Mouse (Mus musculus) liver, adult (tissue): ENCODE results near the gene Mzf1.
A peak's percentile ranks its signal among the peaks of the same experiment; 100 is the strongest.

ENCODE experiments used
- GATA4 ChIP-seq: IDR thresholded peaks from 2 replicates; pipeline ENCODE4 v1.6.1; 2014; ENCODE audit warnings: mild to moderate bottlenecking, low read length; ENCODE audit not compliant: insufficient replicate concordance

Gene Mzf1

DNA sequence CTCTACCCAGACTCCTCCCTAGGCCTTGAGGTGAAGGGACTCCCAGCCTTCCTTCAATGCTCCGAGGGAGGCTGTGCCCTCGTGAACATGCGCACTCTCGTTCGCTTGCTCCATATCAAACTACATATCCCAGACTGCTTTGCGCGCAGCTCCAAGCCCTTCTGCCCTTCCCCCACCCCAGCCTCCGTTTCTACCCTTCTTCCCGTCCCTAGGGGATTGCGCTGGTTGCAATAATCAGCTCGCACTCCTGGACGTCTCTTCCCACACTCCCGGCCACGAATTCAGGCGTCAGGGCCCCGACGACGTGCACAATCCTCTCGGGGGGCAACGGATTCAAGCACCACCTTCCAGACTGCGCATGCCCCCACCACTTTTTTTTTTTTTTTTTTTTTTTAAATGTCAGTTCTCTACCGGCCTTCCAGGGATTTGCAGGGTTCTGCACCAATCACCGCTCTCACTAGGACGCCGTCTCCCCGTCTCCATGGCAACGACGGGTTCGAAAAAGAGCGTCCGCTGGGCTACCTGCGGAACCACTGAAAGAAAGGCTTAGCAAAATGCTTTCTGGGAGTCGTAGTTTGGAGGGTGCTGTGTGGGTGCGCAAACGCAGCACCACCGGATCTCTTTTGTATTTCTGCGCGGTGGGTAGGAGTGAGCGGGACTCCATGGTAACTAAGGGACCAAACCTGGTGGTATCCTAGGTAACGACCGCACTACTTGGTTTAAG is at the start of gene Mzf1:
TSS of gene Mzf1 (minus strand) at position 478 of the 724 bp plus-strand sequence.
- TF ChIP-seq GATA4 = peak; percentile 6; the same call in 1 of the 2 replicates

DNA sequence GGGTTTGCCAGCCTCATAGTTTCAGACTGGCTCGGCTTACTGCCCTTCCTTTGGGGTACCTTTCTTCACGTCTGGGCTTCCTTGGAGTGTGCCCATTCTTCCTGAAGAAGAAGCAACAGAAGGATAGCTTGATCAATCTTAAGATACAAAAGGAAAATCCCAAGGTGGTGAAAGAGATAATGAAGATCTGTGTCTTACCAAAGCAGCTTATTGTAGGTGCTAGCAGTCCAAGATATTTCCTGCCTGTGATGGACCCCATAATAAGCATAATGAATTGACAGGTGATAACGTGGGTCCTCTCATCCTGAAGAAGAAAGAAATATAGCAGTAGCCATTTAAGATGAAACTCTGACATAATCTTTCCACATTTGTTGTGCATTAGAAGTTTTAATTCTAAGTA is 40.5 kb upstream of the Mzf1 start, which contains the start of gene Vmn1r85:
TSS of gene Vmn1r85 (minus strand) at position 101 of the 400 bp plus-strand sequence.
- TF ChIP-seq GATA4 = no peak

DNA sequence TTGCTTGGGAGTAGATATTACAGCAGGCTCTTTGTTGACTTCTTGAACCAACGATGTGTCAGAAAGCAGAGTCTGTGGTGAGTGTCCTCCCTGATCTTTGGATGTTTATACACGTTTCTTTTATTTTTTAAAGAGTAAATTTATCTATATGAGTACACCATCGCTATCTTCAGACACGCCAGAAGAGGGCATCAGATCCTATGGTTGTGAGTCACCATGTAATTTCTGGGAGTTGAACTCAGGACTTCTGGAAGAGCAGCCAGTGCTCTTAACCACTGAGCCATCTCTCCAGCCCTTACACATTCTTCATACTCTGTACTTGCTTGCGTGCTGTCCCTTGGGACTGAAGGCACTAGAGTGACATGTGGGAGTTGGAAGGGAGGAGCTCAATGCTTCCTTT is 17.7 kb upstream of the Mzf1 start:
- TF ChIP-seq GATA4 = no peak

DNA sequence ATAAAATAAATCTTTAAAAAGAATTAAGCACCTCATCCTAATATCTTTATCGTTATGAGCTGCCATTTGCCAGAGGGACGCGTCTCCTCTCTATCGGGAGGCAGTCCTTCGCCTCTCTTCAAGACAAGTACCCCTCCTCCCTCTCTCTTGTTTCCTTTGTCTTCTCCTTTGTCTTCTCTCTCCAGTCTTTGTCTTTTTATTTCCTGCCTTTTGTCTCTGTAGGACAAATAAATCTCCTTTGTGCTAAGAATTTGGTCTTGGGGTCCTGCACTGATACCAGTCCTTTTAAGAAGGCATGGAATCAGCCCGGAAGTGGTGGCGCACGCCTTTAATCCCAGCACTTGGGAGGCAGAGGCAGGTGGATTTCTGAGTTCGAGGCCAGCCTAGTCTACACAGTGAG is 5.0 kb upstream of the Mzf1 start:
- no peak for TF ChIP-seq GATA4

DNA sequence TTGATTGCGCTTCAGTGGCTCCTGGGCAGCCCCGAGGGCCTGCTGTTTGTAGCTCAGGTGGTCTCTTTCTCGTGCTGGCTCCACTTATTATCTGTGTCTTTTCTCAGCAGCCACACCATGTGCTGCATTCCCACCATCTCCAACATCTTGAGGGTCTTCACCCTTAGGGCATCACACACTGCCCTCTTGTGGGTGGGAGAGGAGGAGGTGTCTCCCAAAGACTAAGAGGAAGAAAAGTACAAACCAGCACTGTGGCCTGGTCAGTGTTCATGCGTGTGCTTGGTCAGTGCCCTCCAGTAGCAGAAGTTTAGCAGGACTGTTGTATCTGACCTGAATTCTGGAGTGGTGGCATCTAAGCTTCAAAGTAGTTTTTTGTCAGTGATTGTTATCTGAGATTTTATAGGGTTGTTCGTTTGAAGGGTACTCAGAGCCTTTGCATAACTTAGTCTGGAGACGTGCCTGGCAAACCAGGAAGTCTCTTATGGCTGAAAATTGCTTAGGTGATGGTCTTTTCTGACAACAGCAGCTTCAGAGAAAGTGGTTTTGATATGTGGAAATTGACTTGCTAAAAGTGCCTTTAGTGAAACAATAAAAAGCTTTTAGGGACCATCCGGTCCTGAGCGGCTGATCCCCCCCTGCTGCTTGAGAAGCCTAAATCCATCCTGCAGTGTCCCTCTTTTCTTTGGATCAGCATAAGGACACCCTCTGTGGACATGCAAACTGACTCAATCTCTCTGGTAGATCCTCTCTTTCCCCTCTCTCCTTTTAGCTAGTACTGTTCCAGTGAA is 2.5 kb upstream of the Mzf1 start:
- TF ChIP-seq GATA4 = no peak

DNA sequence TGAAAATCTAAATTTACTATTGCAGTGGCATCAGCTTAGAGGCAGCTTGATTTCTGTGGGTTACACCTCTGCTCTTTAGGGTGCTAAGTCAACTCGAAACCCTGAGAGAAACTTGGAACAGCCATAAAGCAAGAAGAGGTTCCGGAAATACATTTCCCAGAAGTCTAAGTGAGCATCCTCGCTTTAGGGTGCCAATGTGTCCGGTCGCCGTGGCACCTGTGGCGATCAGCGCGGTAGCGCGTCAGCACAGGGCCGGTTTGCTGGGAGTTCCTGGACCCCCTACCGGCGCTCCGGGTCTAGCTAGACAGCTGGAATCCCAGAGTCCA is 640 bp downstream of the Mzf1 start:
- no peak for TF ChIP-seq GATA4

DNA sequence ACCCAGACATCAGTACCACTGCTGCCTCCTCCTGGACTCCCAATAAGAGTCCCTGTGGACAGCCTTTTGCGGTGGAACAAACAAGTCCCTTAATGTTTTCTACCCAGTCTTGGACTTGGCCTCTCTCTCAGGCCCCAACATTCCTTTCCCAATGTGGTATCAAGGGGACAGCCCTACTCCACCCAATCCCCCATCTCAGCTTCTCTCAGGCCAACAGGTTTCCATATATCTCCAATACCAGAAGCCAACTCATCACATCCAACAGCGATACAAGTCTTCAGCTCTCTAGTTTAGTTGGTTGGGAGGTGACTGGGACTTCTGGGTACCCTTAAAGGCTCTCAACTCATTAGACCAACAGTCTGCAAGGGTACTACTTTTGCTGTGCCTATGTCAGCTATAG is 1.1 kb downstream of the Mzf1 start:
- no peak for TF ChIP-seq GATA4

DNA sequence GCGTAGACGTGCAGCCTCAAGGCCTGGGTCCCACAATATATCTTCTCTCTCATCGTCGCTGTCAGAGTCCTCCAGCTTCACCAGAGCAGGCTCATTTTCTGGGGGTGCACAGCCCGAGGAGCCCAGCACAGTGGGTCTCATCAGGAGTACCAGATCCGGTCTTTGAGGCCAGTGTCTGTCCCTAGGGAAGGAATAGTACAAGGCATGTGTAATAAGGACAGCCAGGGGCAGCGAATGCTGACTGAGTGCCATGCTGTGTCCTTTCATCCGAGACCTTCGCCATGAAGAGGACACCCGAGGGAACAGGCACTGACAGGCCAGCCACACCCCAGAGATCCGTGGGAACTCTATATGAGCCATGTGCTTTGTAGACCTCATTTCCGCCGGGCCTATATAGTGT is 1.6 kb downstream of the Mzf1 start:
- TF ChIP-seq GATA4 = no peak

DNA sequence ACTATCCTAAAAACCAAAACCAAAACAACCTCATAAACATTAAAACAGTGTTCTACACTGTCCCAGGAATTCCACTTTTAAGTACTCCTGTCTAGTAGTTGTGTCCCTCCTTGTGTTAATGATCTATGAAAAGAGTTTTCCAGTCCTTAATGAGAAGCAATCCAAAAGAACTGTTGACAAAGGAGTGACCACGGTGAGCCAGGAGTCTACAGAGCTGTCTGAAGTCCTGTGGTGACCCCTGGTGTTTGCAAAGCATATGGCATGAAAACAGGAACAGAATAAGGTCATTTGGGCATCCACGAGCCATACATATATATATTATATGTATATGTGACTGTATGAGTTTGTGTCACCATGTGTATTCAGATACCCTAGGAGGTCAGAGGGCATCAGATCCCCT is 8.5 kb downstream of the Mzf1 start:
- TF ChIP-seq GATA4 = no peak

DNA sequence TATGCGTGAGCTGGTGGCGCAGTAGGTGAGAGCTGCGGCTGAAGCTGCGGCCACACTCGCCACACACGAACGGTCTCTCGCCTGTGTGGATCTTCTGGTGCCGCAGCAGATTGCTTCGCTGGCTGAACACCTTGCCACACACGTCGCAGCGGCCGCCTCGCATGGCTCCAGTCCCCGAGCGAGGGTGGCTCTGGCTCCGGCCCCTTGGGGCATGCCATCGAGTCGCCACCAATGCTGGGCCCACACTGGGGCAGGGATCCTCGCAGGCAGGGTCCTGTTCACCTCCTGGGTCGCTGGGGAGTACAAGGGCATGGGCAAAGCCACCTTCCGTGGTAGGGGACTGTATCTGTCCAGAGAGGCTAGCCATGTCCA is 10.3 kb downstream of the Mzf1 start:
- no peak for TF ChIP-seq GATA4

DNA sequence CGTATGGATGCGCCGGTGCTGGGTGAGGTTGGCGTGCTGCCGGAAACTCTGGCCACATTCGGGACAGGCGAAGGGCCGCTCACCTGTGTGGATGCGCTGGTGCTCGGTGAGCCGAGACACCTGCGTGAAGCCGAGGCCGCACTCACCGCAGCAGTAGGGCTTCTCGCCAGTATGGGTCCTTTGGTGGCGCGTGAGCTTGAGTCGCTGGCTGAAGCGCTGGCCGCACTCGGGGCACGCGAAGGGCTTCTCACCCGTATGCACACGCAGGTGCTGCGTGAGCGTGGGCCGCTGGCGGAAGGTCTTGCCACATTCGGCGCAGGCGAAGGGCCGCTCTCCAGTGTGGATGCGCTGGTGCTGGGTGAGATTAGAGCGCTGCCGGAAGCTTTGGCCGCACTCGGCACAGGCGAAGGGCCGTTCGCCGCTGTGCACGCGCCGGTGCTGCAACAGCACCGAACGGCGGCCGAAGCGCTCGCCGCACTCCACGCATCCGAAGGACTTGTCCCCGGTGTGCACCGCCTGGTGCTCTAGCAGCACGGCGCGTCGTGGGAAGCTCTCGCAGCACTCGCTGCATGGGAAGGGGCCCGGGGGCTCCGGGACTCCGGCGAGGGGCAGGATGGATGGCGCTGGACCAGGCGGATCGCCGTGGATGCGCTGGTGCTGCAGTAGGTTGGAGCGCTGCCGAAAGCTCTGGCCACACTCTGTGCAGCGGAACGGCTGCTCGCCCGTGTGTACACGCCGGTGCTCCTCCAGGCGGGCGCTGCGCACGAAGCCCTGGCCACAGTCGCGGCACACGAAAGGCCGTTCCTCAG is 10.9 kb downstream of the Mzf1 start:
- TF ChIP-seq GATA4 = no peak

DNA sequence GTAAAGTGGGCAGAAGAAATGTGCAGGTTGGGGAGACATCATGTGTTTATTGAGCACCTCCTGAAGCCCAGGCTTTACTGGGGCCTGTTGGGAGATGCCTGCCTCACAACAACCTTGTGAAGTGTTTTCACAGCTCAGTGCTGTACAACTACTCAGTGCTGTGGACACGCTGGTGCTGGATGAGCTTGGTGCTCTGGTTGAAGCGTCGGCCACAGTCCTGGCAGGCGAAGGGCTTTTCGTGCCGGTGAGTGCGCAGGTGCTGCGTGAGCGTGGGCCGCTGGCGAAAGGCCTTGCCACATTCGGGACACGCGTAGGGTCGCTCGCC is 11.5 kb downstream of the Mzf1 start:
- TF ChIP-seq GATA4 = no peak

DNA sequence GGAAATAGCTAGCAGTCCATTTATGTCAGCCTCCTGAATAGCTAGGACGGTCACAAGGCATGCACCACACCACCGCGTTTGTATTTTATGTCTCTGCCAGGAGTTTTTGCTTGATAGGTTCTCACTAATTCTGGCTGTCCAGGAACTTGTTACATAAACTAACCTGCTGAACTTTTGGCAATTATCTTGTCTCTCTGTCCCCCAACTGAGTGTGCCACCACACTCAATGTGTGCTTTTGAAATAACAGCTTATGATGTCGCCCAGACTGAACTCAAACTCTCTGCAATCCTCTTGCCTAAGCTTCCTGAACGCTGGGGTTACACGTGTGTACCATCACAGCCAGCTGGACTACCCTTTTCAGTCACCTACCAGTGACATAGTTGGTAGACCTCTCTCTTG is 12.1 kb downstream of the Mzf1 start:
- no peak for TF ChIP-seq GATA4

DNA sequence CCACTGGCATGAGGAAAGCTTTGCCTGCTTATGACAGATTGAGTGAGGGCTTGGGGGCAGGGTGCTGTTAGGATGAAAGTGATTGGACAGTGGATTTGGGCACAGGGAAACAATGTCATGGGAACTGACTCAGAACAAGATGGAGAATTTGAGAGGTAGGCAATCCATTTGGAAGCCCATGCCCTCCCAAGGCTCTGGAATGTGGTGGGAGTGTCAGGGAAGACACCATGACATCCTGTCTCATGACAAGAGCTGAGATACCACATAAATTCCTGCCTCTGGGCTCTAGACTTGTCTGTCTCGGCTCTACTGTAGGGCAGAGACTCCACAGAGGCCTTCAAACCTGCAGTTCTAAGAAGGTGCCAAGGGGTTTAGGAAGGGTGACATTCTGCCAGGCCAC is 13.3 kb downstream of the Mzf1 start:
- TF ChIP-seq GATA4 = no peak

DNA sequence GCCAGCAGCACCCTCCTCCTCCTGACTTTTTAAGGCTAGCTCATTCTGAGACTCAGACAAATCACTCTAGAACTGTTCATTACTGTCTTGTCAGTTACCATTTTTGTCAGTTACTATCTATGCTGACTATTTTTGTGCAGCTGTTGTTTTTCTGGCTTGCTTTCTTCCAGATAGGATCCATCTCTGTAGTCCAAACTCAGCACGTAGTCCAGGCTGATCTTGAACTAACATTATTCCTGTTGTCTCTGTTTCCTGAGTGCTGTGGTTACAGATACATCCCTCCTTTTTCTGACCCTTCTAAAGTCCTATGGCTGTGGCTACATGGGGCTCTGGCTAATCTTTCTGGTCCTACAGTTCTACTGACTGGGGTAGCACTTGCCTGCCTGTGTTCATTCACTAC is 15.4 kb downstream of the Mzf1 start:
- TF ChIP-seq GATA4 = no peak

DNA sequence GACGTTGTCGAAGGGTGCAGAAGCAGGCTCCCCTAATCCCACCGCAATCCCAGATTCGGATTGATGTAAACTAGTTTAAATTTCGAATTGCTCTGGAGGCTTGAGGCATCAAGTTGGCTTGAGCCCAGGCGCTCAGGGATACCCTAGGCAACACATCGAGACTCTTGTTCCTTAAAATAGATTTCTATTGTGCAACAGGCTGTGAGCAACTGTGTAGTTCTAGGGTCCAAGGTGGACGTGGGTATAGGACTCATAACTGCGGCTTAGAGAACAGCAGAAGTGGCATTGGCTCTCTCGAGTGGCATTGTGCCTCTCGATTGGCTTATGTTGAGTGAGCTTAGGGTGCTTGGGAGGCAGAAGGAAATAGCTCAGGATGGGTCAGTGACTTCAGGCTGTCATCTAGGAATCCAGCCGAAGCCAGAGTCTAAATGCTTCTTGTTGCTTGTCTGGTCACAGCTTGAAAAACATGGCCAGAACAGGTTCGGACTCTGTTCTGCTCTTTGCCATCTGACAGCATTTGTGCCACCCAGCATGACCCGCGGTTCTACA is 15.9 kb downstream of the Mzf1 start:
- no peak for TF ChIP-seq GATA4

DNA sequence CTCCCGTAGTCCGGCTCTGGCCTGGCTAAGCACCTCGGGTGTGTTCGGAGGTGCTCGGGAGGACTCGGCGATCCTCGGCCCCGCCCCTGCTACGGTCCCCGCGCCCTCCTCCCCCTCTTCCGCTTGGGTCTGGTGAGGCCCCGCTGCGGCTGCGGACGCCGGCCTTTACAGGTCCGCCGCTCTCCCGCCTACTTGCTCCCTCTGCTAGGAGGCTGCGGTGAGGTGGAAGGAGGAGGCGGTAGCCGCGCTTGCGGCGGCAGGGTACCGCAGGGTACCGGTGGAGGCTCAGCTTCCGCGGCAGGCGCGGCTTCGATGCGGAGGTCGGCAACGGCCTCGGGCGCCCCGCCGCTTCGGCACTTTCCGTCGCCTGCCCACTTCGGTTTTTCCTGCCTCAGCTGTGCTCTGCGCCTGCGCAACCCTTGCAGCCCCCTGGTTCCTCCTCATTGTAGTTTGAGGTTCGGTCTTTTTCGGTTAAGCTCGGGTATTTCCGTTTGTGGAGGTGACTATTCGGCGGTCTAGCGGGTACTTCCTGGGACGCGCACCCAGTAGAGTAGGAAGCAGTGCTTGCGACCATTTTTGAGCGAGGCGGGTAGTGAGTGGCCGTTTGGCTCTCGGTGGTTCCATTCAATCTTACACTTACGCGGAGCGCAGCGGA is 16.5 kb downstream of the Mzf1 start, which contains the start of gene Ube2m:
TSS of gene Ube2m (minus strand) at position 375 of the 655 bp plus-strand sequence.
- peak; percentile 19; the same call in 1 of the 2 replicates for TF ChIP-seq GATA4
